Mouse (Mus musculus): ENCODE results near the gene Ly6g6c.

DNA sequence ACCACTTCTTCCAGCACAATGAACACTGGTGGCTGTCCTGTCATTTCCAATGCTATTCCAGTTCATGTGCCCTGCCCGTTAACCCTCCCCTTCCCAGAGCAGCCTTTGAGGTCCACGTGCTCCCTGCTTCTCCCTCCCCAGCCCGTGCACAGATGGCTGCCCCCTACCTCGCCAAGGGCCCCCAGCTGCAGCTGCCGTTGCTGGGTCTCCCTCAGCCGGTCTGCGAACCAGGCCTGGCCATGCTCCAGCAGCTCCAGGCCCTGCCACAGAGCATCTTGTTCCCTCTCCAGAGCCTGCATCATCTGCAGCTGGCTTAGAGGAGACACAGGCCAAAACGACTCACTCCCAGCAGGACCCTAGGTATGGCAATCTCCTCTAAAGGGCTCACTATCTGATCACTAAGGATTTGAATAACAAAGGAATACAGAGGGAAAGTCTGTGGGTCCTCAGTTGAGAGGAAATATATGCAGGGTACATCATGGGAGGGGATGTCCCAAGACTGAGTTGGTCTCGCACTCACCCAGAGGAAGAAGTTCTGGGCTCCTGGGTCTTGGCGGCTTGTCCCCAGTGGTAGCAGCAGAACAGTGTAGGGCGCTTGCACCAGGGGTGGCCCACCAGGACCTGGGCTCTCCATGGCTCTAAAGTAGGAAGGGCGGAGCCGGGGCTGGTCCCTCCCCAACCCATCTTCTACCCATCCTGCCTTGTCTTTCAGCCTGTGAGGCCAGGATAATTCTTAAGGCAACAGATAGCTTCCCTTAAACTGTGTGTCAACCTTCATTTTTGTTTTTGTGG is 37.7 kb upstream of the Ly6g6c start, which contains the start of gene Sapcd1:
- TF ChIP-seq POLR2A (IDR thresholded peaks at IDR 0.05; ENCODE audit: borderline replicate concordance, extremely low read depth, insufficient read depth, insufficient read length, poor library complexity, severe bottlenecking) (no peak), CTCF (IDR thresholded peaks at IDR 0.05; ENCODE audit: borderline replicate concordance, extremely low read depth, insufficient read depth, insufficient read length) (no peak)
